Mouse (Mus musculus): ENCODE measurements around the gene Sncb.

DNA sequence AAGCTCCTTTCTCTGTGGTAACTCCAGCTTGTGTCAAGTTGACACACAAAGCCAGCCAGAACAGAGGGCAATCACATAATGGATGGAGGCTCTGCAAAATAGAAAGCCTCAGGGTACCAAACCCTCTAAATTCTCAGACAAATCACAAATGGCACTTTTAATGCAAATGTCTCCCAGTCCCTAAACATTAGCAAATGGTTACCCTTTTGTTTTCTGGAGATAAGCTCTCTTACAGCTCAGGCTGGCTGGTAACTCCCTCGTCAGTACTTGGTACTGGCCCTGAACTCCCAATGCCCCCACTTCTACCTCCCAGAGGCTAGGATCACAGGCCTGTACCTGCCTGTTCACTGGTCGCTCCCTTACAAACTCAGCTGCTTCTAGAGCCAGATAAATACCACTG is 16.8 kb upstream of the Sncb start:
- TF ChIP-seq CTCF (IDR thresholded peaks at IDR 0.05; ENCODE audit: borderline replicate concordance, insufficient read depth, low read depth, low read length) (no peak), POLR2A (IDR thresholded peaks at IDR 0.05; ENCODE audit: borderline replicate concordance, insufficient read depth, low read length) (no peak)
